Mouse (Mus musculus): Measurements from ENCODE around the gene Bag3. TPM values are rescaled to one million over a fixed set of nuclear protein-coding genes. Genes with fewer than 3 reads are reported as not detected.

The Bag3 gene
- polyA plus RNA-seq, 1 experiment from 2014 or later, result 23.6 TPM

DNA sequence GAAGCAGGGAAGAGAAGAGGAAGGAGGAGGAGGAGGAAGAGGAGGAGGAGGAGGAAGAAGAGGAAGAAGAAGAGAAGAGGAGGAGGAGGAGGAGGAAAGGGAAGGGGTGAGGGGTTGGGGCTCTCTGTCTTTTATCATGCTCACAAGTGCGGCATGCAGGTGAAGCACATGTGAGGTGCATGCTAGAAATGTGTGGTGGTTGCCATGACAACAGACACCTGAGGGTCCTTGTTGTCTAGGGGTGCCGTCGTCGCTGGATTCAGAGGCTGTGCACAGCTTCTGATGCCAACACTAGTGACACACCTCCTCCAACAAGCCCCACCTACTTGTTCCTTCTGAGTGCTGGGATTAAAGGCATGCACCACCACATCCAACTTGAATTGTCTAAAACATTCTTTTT lies 7.1 kb upstream of the Bag3 start:
- ATAC-seq (ENCODE audit: low read depth) (no peak), DNase-seq (ENCODE audit: low spot score) (no peak)
- Histone ChIP-seq H3K9me3 (ENCODE audit: control insufficient read depth, low read length) (no peaks in the 10 kb centered on the region), H3K27me3 (replicated peaks; ENCODE audit: control insufficient read depth, insufficient read depth, low read length) (no peaks in the 10 kb centered on the region), H3K4me1 (ENCODE audit: control insufficient read depth, insufficient read depth, low read length) (0 out of 2 replicates have a peak, but pooled peaks cover 7% of the 10 kb centered on the region), H3K9ac (ENCODE audit: low read depth, low read length) (no peak overlapping the region), H3K4me3 (ENCODE audit: low read depth, low read length) (no peak overlapping the region), H3K27ac (replicated peaks; ENCODE audit: low read depth, low read length) (no peak overlapping the region), H3K4me2 (ENCODE audit: low read depth, low read length) (no peak overlapping the region), H3K36me3 (ENCODE audit: control insufficient read depth, insufficient read depth, low read length) (no peaks in the 10 kb centered on the region)
- WGBS, result 63% methylated on average over 4 of the region's 4 CpGs

DNA sequence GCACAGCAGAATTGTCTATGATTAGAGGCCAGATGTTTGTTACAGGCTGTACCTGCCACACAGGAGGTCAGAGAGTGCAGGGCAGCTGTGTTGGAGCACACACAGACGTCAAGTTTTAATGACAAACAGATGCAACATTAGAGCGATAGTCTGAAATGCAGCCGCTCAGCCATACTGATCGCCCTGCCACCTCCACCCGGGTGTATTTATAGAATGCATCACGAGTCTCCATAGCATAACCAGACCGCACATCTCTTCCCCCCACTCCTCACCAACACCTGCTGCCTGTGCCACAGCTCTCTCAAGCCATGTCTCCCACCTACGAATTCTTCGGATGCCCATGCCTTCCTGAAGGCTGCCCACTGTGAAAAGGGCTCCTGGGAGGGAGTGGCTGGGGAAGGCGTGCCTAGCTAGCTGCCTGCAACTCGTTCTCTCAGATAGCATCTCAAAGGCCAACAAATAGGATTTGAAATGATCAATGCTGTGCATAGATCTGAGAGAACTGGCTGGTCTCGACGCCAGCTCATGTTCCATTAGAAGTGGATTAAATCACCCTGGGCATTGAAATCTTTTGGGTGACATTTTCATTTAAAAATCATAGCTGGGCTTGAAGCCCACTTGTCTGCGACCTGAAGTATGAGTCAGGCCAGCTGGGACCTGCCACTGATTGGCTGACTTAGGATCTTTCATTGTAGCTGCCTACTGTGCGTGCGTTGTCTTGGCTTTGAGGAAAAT lies 3.9 kb upstream of the Bag3 start:
- ATAC-seq (ENCODE audit: low read depth) (no peak), DNase-seq (ENCODE audit: low spot score) (no peak)
- Histone ChIP-seq H3K9me3 (ENCODE audit: control insufficient read depth, low read length) (no peaks in the 10 kb centered on the region), H3K4me1 (ENCODE audit: control insufficient read depth, insufficient read depth, low read length) (0 out of 2 replicates have a peak, but pooled peaks cover 4% of the 10 kb centered on the region), H3K36me3 (ENCODE audit: control insufficient read depth, insufficient read depth, low read length) (no peaks in the 10 kb centered on the region), H3K9ac (ENCODE audit: low read depth, low read length) (no peak overlapping the region), H3K27ac (replicated peaks; ENCODE audit: low read depth, low read length) (no peak overlapping the region), H3K4me2 (ENCODE audit: low read depth, low read length) (no peak overlapping the region; the same call in 1 of the 2 replicates), H3K27me3 (replicated peaks; ENCODE audit: control insufficient read depth, insufficient read depth, low read length) (no peaks in the 10 kb centered on the region), H3K4me3 (ENCODE audit: low read depth, low read length) (no peak overlapping the region)
- 47% methylated on average over 16 of the region's 16 CpGs for WGBS

DNA sequence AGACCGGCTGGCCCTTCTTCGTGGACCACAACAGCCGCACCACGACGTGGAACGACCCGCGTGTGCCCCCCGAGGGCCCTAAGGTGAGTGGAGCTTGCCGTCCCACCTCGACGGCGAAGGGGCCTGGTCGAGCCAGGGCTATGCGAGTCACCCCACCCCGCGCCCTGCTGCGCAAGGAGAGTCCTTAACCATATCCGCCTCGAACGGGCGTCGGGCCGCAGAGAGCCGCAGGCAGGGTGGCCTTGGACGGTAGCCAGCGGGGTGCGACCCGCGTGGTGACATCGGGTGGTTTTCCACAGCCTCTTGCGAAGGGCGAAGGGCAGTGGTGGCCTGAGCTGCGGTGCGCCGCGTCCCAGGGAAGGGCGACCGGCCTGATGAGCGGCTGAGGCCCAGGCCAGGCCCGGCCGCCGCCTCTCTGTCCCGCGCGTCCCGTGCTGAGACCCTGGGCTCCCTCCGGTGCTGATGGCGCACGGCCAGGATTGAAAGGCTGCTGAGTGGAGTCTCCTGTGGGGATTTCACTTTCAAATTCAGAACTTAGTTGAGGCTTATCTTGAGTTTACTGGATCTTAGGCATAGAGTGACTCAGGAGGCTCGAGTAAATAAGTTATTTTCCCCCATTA lies 656 bp downstream of the Bag3 start:
- Histone ChIP-seq H3K4me3 (ENCODE audit: low read depth, low read length) (peak overlapping the region; percentile 63), H3K9me3 (ENCODE audit: control insufficient read depth, low read length) (no peaks in the 10 kb centered on the region), H3K27me3 (replicated peaks; ENCODE audit: control insufficient read depth, insufficient read depth, low read length) (no peaks in the 10 kb centered on the region), H3K4me2 (ENCODE audit: low read depth, low read length) (peak overlapping the region; percentile 68), H3K9ac (ENCODE audit: low read depth, low read length) (peak overlapping the region; percentile 86), H3K36me3 (ENCODE audit: control insufficient read depth, insufficient read depth, low read length) (no peaks in the 10 kb centered on the region), H3K27ac (replicated peaks; ENCODE audit: low read depth, low read length) (peak overlapping the region; percentile 78), H3K4me1 (ENCODE audit: control insufficient read depth, insufficient read depth, low read length) (peaks cover 8% of the 10 kb centered on the region; the same call in 1 of the 2 replicates)
- WGBS, result under 1% methylated on average over 36 of the region's 51 CpGs
- ATAC-seq (ENCODE audit: low read depth), result peak; percentile 45
- peak; percentile 62 for DNase-seq (ENCODE audit: low spot score)

DNA sequence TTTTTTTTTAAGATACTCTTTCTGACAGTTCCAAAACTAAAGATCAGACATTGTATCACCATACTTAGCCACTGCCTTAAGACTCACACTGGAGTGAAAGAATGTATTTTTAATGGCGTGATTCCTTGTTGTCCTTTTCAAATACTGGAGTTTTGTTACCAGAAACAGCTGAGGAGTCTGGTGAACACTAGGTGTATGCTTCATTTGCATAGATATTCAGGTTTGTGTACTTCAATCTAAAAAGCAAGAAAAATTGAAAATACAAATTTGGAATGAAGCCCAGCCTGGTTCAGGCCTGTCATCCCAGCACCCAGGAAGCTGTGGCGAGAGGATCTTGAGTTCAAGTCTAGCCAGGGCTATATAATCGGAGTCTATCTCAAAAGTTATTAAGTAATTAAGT lies 1.2 kb downstream of the Bag3 start:
- Histone ChIP-seq H3K36me3 (ENCODE audit: control insufficient read depth, insufficient read depth, low read length) (no peaks in the 10 kb centered on the region), H3K4me3 (ENCODE audit: low read depth, low read length) (peak overlapping the region; percentile 63), H3K4me2 (ENCODE audit: low read depth, low read length) (peak overlapping the region; percentile 68), H3K27ac (replicated peaks; ENCODE audit: low read depth, low read length) (peak overlapping the region; percentile 78; the same call in 1 of the 2 replicates), H3K27me3 (replicated peaks; ENCODE audit: control insufficient read depth, insufficient read depth, low read length) (no peaks in the 10 kb centered on the region), H3K4me1 (ENCODE audit: control insufficient read depth, insufficient read depth, low read length) (peaks cover 9% of the 10 kb centered on the region; the same call in 1 of the 2 replicates), H3K9me3 (ENCODE audit: control insufficient read depth, low read length) (no peaks in the 10 kb centered on the region), H3K9ac (ENCODE audit: low read depth, low read length) (peak overlapping the region; percentile 86)
- 73% methylated on average over 3 of the region's 3 CpGs for WGBS
- DNase-seq (ENCODE audit: low spot score), result no peak
- ATAC-seq (ENCODE audit: low read depth), result no peak

DNA sequence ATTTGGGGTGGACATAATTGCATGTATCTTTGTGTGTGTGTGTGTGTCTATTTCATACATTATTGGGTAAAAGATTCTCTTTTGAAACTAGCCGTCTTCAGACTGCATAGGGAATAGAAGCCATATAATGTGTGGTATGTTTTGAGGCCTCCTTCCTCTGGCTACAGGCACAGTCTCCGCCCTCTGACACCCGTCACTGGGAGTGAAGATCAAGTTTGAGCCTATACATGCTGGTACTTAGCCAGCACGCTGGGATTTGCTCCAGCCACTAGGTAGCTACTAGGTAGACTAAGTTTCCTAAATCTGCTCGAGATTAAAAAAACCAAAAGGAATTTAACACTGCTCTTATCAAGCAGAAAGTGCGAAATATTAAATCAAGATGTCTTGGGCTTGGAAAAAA lies 3.2 kb downstream of the Bag3 start:
- H3K27me3 ChIP-seq (replicated peaks; ENCODE audit: control insufficient read depth, insufficient read depth, low read length), result no peaks in the 10 kb centered on the region
- H3K36me3 ChIP-seq (ENCODE audit: control insufficient read depth, insufficient read depth, low read length), result no peaks in the 10 kb centered on the region
- DNase-seq (ENCODE audit: low spot score) (peak; percentile 76), ATAC-seq (ENCODE audit: low read depth) (no peak)
- no peak overlapping the region for H3K27ac ChIP-seq (replicated peaks; ENCODE audit: low read depth, low read length)
- H3K4me3 ChIP-seq (ENCODE audit: low read depth, low read length), result no peak overlapping the region
- 51% methylated on average over 6 of the region's 6 CpGs for WGBS
- H3K9ac ChIP-seq (ENCODE audit: low read depth, low read length), result no peak overlapping the region
- no peak overlapping the region for H3K4me2 ChIP-seq (ENCODE audit: low read depth, low read length)
- H3K9me3 ChIP-seq (ENCODE audit: control insufficient read depth, low read length), result no peaks in the 10 kb centered on the region
- H3K4me1 ChIP-seq (ENCODE audit: control insufficient read depth, insufficient read depth, low read length), result peaks cover 26% of the 10 kb centered on the region

DNA sequence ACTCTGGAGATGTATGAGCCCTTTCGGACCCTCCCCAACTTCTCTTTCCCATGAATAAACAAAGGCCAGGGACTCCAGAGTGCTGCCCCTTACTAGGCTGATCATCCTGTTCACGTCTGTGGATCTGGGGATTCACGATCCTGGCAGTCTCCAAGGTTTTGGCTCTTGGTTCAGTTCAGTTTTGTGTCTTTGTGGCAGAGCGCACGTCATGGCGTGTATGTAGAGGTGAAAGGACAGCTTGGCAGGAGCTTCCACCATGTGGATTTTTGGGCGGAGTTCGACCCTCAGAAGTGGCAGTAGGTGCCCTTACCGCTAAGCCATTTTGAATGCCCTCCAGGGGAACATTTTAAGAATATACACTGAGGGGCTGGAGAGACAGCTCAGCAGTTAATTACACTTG lies 5.2 kb downstream of the Bag3 start:
- Histone ChIP-seq H3K9me3 (ENCODE audit: control insufficient read depth, low read length) (no peaks in the 10 kb centered on the region), H3K4me3 (ENCODE audit: low read depth, low read length) (no peak overlapping the region), H3K36me3 (ENCODE audit: control insufficient read depth, insufficient read depth, low read length) (no peaks in the 10 kb centered on the region), H3K4me1 (ENCODE audit: control insufficient read depth, insufficient read depth, low read length) (peaks cover 38% of the 10 kb centered on the region), H3K27ac (replicated peaks; ENCODE audit: low read depth, low read length) (no peak overlapping the region), H3K4me2 (ENCODE audit: low read depth, low read length) (no peak overlapping the region), H3K27me3 (replicated peaks; ENCODE audit: control insufficient read depth, insufficient read depth, low read length) (no peaks in the 10 kb centered on the region), H3K9ac (ENCODE audit: low read depth, low read length) (no peak overlapping the region)
- 77% methylated on average over 9 of the region's 9 CpGs for WGBS
- no peak for DNase-seq (ENCODE audit: low spot score)
- ATAC-seq (ENCODE audit: low read depth), result no peak

DNA sequence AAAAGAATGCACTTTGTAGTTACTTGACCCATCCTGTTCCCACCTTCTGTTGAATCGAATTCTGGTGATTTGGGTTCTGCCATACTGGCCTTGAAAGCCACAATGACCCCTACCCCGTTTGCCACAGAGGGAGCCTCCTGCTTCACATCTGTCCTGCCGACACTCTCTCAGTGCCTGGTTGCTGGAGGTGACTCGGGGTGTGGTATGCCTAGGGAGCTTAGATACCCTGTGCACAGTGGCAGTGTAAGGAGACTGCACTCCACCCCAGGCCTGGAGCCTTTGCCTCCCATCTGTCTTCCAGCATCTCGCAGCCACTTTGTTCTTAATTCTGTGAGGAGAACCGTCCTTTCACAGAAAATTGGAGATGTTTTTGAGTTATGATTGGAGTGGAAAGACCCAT lies 5.7 kb downstream of the Bag3 start:
- H3K27me3 ChIP-seq (replicated peaks; ENCODE audit: control insufficient read depth, insufficient read depth, low read length), result no peaks in the 10 kb centered on the region
- peaks cover 38% of the 10 kb centered on the region for H3K4me1 ChIP-seq (ENCODE audit: control insufficient read depth, insufficient read depth, low read length)
- peak overlapping the region; percentile 23; the same call in 1 of the 2 replicates for H3K4me2 ChIP-seq (ENCODE audit: low read depth, low read length)
- no peak for DNase-seq (ENCODE audit: low spot score)
- no peaks in the 10 kb centered on the region for H3K9me3 ChIP-seq (ENCODE audit: control insufficient read depth, low read length)
- H3K27ac ChIP-seq (replicated peaks; ENCODE audit: low read depth, low read length), result no peak overlapping the region; the same call in 1 of the 2 replicates
- no peaks in the 10 kb centered on the region for H3K36me3 ChIP-seq (ENCODE audit: control insufficient read depth, insufficient read depth, low read length)
- no peak overlapping the region for H3K9ac ChIP-seq (ENCODE audit: low read depth, low read length)
- 38% methylated on average over 6 of the region's 6 CpGs for WGBS
- H3K4me3 ChIP-seq (ENCODE audit: low read depth, low read length), result no peak overlapping the region
- no peak for ATAC-seq (ENCODE audit: low read depth)

DNA sequence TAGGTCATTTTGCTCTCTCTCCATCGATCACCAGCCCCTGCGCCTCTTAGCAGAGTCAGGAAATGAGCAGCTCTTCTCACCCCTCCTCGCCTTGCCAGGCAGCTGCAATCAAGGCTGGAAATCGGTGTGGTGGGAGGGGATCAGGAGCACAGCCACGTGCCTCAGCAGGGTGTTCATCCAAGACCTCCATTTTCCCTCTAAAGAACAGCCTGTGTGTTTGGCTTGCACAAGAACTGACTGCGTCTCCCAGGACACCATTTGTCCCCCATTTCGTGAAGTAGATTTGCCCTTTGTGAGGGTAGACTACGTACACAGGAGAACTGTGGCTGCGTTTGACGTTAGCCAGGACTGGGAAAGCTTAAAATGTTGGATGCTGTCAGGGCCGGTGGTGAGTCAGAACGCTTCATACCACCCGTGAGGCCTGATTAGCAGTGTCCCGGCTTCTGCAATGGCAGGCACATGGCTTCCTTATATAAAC lies 6.2 kb downstream of the Bag3 start:
- peak overlapping the region; percentile 23; the same call in 1 of the 2 replicates for H3K4me2 ChIP-seq (ENCODE audit: low read depth, low read length)
- H3K4me1 ChIP-seq (ENCODE audit: control insufficient read depth, insufficient read depth, low read length), result peaks cover 37% of the 10 kb centered on the region
- no peaks in the 10 kb centered on the region for H3K36me3 ChIP-seq (ENCODE audit: control insufficient read depth, insufficient read depth, low read length)
- H3K27ac ChIP-seq (replicated peaks; ENCODE audit: low read depth, low read length), result no peak overlapping the region; the same call in 1 of the 2 replicates
- peak; percentile 64; the same call in 1 of the 2 replicates for ATAC-seq (ENCODE audit: low read depth)
- no peaks in the 10 kb centered on the region for H3K9me3 ChIP-seq (ENCODE audit: control insufficient read depth, low read length)
- H3K4me3 ChIP-seq (ENCODE audit: low read depth, low read length), result no peak overlapping the region
- no peak overlapping the region for H3K9ac ChIP-seq (ENCODE audit: low read depth, low read length)
- WGBS, result 31% methylated on average over 14 of the region's 14 CpGs
- DNase-seq (ENCODE audit: low spot score), result peak; percentile 73
- no peaks in the 10 kb centered on the region for H3K27me3 ChIP-seq (replicated peaks; ENCODE audit: control insufficient read depth, insufficient read depth, low read length)
